Mouse (Mus musculus): ENCODE data around the gene Eif4enif1.
"Not testable (repeated sequence)": the region's sequence is repeated elsewhere in the genome, so short reads cannot be mapped to it uniquely, and the experiment has no call there.

The Eif4enif1 gene

DNA sequence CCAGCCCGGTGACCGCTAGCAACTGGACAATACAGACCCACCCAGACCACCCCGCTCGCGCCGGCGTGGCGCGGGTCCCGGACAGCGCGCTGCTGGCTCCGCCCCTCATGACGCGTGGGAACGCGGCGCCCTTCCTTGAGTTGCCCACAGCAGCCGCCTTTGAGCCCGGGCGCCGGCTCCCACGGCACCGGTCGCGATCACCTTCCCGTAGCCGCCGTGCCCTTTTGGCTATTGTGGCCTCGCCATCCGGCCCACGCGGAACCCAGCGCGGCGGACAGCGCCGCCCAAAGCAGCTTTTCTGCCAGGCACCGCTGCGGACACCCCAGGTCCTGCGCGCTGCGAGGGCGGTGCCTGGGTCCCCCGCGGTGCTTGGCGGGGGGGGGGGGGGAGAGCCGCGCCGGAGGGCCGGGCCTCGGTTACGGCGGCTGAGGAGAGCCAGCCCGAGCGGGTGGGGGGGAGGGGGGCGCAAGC lies at the start of gene Eif4enif1:
Gene Eif4enif1, plus strand, starts transcription at position 162 of the 471 bp plus-strand sequence.
- DNase-seq = peak; percentile 87 to 91

DNA sequence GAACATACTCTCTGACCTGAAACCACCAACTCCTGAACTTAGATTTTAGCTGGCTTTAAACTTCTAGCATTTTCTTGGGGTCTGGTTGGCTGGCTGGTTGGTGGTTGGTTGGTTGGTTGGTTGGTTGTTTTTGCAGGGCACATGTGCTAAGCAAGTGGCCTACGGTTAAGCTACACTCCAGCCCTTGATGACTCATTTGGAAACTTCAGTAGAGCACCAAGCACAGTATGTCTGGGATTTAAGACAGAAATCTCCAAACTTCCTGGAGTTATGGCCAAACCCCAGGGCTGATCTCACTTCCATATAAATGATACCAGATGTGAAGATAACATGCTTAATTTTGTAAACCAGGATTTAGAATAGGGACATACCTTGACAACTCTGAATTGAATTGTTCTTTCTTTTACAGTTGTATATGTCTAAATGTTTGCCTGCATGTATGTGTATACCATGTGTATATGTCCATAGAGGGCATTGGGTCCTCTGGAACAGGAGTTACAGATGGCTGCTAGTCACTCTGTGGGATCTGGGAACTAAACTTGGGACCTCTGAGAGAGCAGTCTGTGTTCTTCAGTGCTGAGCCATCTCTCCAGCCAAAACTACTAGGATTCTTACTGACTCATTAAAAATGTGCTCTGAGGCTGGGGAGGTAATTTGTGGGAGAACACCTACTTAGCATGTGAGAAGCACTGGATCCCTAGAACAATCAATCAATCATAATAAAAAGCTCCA lies 48.4 kb upstream of the Eif4enif1 start:
- DNase-seq = peak; percentile 32 to 45

DNA sequence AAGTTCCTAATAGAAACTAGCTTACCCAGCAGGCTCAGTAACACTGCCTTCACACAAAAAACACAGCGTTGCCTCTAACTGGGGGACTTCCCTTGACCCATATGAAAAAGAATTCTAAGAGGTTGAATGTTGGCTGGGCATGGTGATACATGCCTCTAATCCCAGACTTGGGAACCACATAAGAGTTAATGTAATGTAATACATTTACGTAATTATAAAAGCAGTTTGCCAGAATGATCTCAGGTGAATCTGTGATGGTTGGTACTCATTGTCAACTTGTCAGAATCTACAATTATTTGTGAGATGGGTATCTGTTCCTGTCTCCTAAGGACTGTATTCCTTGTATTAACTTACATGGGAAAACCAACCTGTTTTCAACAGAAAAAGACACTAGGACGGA lies 45.2 kb upstream of the Eif4enif1 start:
- not testable (repeated sequence) for DNase-seq

DNA sequence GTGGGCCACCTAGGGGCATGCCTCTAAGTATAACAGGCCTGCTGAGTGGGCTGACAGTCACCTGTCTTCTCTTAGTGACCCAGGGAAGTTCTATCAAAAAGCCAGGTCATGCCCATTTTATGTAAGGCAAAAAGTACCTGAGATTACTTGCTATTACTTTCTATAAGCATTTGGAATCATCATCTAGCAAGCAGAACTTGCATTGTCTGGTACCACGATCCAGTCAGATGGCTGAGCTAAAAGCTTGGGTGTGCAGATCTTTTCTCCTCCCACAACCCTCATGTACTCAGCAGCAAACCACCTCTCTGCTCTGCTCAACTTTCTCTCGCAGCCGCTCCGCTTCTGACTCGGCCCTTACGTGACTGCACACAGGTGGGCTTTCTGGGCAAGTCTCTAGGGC lies 44.2 kb upstream of the Eif4enif1 start:
- DNase-seq = not testable (repeated sequence)

DNA sequence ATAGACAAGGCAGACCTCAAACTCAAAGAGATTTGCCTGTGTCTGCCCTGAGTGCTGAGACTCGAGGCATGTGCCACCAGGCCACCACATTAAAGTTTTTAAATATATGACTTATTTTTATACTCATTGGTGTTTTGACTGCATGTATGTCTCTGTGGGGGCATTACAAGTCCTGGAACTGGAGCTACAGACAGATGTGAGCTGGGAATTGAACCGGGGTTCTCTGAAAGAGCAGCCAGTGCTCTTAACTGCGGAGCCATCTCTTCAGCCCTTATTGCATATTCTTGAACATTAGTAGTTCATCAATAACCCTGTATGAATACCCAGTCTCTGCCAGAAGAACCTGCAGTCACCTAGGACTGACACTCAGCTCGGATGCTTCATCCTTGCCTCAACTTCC lies 43.4 kb upstream of the Eif4enif1 start:
- not testable (repeated sequence) for DNase-seq

DNA sequence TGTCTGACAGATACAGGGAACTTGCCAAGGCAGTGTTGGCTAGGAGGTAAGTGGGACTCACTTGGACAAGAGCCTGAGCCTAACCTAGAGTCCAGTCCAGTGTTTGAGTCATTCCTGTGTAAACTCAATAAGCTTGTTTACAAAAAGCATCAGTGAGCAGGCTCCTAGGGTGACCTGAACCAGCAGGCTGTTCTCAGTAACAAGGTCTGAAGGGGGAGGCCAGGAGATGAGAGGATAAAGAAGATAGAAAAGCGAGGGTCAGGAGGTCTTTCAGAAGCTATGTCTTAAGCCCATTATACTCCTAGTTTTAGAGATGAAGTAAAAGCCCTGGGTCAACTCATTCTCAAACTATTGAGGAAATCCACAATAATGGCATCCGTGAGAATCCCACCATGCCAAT lies 40.8 kb upstream of the Eif4enif1 start:
- DNase-seq = peak in 1 of 2 experiments; percentile 40

DNA sequence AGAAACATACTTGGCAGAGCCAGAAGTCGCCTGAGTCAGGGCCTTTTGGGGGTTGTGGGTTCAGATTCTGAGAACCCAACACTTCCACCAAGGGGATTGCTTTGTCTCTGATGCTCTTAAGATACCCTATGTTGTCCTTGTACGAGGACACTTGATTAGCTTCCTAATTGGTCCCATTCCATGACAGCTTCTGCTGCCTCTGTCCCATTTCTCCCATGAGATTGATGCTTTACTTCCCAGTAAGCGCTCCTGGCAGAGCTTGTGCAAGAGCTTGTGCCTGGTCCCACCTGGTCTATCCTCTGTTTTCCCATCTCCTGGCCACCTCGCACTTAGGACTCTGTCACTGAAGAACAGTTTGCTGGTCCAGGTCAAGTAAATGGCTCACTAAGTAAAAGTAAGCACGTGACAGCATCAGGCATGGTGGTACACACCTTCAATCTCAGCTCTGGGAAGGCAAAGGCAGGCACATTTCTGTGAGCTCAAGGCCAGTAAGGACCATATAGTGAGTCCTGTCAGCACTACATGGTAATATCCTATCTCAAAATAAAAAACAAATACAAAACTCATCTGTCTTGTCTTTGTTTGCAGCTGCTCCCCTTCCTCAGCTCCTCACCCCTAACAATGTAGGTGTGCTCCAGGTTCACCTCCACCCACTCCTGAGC lies 39.8 kb upstream of the Eif4enif1 start:
- DNase-seq = peak; percentile 31 to 53

DNA sequence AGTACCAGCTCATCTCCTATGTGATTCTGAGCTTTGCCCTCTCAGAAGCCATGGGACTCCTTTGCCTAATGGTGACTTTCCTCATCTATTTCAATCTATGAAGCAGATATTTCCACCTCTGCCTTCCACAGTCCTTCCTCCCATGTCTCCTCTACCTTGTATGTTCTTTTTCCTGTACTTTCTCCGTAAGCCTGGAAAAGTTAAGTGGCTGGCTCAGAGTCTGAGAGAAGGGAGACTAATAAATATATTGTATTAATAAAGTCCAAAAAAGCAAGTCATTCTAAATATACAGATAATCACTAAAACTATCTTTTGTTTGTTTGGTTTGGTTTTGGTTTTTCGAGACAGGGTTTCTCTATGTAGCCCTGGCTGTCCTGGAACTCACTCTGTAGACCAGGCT lies 39.1 kb upstream of the Eif4enif1 start:
- DNase-seq = not testable (repeated sequence)

DNA sequence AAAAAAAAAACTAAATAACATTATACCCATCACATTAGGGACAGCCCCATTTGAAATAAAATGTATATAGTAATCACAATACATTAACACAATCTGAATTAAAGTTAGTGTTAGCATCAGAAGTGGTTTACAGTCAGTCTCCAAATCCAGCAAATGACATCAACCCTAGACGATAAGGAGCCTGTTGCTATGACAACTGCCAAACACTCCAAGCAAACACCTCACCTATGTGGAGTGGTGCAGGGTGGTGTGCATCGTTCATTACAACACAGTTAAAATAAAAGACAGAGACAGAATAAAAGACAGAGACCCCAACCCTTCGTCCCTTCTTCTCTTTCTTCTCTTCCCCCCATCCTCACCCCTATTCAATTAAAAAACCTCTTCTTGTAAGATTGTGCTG lies 38.5 kb upstream of the Eif4enif1 start:
- not testable (repeated sequence) for DNase-seq

DNA sequence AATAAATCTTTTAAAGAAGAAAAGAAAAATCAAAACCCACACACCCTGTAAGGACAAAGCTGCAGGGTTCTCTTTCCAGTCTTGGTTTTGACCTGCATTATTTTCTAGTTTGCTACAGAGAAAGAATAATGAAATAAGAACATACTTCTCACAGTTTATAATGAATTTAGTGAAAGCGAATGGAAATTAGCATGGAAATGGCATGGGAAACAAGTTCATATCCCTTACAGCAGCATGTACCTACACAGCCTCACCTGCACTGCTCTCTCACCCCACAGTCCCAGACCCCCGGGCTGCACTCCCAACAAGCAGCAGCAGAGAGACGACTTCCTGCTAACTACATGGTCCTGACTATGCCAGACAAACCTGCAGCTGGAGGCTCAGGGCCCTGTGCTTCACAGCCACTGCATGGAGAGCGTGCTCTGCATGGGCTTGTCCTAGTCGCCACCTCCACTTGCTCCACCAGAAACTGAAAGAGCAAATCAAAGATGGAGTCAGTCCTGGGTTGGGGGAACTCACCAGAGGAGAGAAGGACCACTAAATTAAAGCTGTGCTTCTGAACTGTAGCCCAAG lies 36.9 kb upstream of the Eif4enif1 start:
- DNase-seq = not testable (repeated sequence)

DNA sequence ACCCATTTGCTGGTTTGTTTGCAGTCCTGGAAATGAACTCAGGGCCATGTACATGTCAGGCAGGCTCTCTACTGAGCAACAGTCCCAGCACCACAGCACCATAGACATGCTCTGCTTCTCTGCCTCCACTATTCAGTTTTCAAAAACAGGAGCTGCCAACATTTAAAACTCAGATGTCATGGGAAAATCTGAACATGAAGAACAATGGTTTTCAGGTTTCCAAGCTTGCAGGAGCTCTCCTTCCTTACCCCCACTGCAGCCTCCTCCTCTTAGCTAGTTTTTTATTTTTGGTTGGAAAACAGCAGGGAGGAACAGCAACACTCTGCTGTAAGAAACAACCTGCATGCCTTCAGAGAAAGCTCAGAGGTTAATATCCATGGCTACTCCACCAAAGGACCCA lies 35.9 kb upstream of the Eif4enif1 start:
- DNase-seq = not testable (repeated sequence)

DNA sequence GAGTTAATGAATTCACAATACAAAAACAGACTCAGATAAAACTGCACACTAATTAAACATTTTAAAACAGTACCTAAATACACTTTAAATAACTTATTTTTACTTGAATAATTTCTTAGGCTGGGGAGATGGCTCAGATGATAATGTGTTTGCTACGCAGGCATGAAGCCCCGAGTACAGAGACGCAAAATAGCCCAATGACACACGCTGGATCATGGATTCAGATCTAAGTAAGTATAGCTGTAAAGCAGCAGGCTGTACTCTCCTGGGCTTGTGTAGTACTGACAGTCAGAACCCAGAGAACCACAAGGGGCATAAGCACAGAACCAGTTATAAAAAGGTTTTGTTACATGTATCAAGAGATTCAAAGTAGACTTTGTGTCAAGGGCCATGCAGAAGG lies 35.1 kb upstream of the Eif4enif1 start:
- not testable (repeated sequence) for DNase-seq

DNA sequence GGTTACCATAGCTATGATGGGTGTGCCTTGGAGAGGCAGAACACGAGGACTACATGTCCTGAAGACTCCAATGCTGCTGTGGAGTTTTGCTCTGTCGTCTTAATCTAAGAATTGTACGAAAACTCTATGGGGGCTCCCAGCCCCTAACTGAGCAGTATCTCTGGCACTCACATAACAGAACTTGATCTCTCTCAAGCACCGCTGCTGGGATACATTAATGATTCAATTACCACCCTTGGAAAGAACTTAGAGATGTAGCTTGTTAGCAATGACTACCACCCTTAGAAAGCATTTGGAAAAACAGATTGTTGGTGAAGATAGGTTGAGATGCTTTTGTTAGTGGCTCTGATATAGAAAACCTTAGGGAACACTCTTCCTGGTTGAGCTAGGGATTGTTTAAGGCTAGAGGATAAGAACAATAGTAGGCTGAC lies 34.6 kb upstream of the Eif4enif1 start:
- DNase-seq = peak in 1 of 2 experiments; percentile 31

DNA sequence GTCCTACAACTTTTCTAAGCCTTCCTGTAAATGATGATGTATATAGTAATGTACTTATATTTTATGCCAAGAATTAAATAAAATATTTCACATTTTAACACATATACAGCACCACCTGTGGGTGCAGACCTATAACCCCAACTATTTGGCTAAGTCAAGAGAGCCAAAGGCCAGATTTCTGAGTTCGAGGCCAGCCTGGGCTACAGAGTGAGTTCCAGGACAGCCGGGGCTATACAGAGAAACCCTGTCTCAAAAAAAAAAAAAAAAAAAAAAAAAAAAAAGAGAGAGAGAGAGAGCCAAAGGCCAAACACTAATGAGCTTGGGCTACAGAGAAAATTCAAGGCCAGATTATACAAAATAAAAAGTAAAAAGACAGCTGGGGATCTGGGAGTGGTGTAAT lies 33.1 kb upstream of the Eif4enif1 start:
- DNase-seq = peak in 1 of 2 experiments; percentile 16

DNA sequence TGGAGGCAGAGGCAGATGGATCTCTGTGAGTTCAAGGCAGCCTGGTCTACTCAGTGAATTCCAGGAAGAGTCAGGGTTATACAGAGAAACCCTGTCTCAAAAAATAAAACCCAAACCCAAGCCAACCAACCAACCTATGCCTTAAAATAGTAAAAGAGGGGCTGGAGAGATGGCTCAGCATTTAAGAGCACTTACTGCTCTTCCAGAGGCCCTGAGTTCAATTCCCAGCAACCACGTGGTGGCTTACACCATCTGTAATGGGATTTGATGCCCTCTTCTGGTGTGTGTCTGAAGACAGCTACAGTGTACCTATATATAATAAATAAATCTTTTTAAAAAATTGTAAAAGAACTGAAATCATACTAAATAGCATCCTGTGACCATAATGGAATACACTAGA lies 30.3 kb upstream of the Eif4enif1 start:
- peak in 1 of 2 experiments; percentile 28 for DNase-seq

DNA sequence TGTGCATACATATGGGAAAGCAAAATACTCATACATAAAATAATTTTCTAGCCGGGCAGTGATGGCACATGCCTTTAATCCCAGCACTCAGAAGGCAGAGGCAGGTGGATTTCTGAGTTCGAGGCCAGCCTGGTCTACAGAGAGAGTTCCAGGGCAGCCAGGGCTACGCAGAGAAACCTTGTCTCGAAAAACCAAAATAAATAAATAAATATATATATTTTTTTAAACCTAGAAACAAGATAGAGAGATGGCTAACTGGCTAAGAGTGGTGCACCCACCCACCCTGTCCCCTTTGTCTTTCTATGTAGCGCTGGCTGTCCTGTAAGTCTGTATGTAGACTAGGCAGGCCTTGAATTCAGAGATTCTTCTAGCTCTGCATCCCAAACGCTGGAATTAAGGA lies 29.7 kb upstream of the Eif4enif1 start:
- not testable (repeated sequence) for DNase-seq

DNA sequence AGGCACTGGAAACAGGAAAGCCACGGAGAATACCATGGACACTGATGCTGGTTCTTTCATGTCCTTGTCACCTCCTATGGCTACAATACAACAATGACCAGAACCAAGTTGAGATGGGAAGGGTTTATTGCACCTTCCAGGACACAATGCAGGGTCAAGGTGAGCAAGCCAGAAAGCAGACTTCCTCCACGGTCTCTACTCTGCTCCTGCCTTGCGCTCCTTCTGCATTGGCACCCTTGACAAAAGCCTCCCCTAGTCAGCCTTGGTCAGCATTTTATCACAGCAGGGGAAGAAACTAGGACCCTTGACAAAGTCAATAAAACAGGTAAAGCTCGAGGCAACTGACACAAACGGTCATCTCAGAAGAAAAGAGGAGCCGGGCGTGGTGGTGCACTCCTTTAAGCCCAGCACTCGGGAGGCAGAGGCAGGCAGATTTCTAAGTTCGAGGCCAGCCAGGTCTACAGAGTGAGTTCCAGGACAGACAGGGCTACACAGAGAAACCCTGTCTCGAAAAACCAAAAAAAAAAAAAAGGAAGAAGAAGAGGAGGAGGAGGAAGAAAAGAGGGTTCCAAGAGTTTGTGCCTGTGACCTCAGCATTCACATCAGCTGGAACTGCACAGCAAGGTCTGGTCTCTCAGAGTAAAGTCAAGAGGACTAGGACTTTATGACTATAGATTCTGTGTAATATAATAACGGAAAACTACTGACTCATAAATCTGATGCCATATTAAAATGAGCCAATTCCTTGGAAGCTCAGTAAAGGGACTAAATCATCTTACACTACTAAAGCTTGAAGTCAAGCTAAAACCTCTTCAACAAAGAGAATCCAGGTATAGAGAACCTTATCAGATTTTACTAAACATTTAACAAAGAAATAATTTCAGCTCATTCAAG lies 28.5 kb upstream of the Eif4enif1 start:
- DNase-seq = peak; percentile 39 to 49

DNA sequence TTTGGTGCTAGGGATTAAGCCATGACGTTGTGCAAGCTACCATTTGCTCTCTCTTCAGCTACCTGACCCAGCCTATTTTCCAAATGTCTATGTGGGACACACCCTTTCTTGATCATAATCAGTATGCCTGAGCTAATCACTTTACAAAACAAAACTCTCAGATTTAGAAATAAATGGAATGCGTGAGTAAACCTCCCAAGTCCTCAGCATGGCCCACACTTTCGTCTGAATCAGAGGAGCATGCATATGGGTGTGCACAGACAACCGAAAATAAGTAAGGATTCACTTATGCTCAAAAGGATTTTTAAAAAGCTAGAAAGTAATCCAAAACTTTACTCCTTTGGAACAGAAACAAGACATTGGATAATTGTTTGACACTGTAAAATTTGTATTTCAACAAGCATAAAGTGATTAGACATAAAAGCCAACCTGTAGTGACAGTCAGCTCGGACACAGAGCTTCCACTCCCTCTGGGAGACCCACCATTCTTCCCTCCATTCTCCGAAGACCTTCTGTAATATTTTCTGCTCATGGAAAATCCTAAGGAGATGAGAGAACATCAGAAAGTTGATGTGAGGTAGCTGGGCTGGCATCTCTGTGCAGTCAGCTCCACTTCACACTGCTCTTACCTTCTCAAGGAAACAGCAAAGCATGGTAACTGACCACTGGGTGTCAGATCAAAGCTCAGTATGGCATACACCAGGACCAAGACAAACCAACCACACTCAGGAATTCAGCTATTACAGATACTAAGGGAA lies 23.0 kb upstream of the Eif4enif1 start:
- DNase-seq = not testable (repeated sequence)

DNA sequence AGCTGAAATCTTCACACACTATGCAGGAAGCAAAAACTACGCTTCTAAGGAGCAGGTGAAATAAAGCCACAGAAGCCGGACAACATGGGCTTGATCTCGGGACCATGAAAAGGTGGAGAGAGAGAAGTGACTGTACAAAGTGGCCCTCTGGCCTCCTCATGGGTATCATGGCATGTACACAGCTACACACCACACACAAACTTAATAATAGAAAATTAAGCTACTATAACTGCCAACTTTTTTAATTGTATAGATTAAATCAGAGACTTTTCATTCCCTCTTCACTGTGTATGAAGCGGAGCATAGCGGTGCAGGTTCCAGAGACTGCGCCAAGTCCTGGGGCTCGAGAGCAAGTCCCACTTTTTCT lies 22.5 kb upstream of the Eif4enif1 start:
- DNase-seq = peak in 1 of 2 experiments; percentile 10

DNA sequence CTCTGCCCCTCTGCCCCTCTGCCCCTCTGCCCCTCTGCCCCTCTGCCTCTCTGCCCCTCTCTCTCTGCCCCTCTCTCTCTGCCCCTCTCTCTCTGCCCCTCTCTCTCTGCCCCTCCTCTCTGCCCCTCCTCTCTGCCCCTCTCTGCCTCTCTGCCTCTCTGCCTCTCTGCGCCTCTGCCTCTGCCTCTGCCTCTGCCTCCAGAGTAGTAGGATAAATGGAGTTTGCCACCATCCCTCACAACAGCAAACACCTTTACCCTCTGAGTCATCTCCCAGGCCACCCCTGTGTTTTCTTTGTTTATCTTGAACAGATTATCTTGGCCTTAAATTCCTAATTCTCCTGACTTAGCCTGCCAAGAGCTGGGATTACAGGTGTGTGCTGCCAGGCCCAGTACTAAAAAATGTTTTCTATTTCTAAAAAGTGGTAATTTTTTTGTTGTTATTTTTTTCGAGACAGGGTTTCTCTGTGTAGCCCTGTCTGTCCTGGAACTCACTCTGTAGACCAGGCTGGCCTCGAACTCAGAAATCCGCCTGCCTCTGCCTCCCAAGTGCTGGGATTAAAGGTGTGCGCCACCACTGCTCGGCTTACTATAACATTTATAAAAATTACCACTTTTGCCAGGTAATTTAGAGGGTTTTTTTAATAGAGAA lies 21.6 kb upstream of the Eif4enif1 start:
- DNase-seq = not testable (repeated sequence)

DNA sequence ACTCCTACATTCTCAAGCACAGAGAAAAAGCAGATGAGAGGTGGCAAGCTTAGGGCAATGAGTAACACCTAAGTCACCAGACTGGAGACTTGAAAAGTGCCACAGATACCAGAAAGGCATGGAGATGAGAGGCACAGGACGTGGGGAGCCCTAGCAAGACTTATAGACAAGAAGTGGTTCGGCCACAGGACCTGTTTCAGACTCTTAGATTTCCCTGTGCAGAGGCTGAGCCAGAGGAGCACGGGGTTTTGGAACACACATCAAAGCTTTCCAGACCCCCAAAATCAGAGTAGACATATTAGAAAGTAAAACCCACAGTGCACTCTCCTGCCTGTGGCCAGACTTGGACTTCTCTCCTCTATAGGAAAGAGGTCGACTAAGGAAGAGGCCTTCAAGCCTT lies 20.9 kb upstream of the Eif4enif1 start:
- peak; percentile 50 to 57 for DNase-seq
